Mouse (Mus musculus): ENCODE data around the gene Krt83. TPM values are rescaled to one million over a fixed set of nuclear protein-coding genes. Genes with fewer than 3 reads are reported as not detected.

The Krt83 gene
- polyA plus RNA-seq, 1 experiment, result not detected

DNA sequence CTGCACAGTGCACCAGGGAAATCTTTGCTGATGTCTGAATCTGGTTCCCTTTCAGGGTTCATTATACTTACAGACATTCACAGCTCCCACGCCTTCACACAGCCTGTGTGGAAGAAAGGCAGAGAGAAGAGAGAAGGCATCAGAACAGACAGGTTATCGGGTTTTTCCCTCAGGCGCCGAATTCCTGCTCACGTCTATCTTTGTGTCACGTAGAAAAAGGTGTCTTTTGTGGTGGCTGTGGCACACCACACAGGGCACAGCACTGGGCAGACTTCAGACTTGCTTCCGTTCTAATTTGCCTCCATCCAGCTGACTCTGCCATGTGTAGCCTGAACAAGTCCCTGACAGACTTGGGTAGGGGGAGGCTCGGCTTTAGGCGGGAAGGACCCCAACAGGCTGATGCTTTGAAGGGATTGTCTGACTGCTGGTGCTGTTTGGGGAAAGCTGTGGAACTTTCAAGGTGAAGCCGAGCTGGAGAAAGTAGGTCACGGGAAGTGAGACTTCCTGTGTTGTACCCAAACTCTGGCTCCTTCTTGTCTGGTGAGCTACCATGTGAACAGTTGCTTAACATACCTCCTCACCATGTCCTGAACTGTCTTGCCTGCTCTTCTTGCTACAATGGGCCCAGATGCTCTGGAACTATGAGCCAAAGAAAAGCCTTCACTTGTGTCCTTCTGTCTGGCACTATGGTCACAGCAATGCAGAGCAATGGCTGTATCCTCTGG is 5.2 kb downstream of the Krt83 start:
- H3K27ac ChIP-seq (ENCODE audit: insufficient read depth, low read length), result no peak overlapping the region
- no peak for DNase-seq
- TF ChIP-seq POLR2A (IDR thresholded peaks at IDR 0.05; ENCODE audit: borderline replicate concordance, insufficient read depth, low read length) (no peak), CTCF (IDR thresholded peaks at IDR 0.05; ENCODE audit: borderline replicate concordance, insufficient read depth, low read depth, low read length) (no peak)
- no peaks in the 10 kb centered on the region for H3K27me3 ChIP-seq (ENCODE audit: control insufficient read depth, insufficient read depth, low read length)
- no peak overlapping the region for H3K4me3 ChIP-seq (replicated peaks; ENCODE audit: insufficient read depth, low read depth, low read length)
- 88% methylated on average over 11 of the region's 11 CpGs for WGBS
- H3K4me1 ChIP-seq (ENCODE audit: control insufficient read depth, insufficient read depth, low read length), result no peaks in the 10 kb centered on the region

DNA sequence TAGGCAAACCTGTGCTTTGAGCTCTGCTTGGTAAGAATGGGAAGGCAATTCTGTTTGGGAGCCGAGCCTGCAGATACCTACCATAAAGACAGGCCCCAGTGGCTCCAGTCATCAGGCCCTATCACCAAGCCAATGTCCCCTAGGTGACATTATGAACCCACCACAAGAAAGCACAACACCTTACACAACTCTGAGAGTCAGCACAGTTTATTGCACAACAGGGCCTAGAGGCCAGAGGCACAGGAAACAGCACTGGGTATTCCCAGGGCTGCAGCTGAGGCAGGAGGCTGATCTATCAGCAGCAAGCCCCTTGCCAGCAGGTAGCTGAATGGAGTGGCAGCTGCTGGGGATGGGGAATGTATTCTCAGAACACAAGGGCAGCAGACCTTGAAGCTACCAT is 6.4 kb downstream of the Krt83 start:
- Histone ChIP-seq H3K4me3 (replicated peaks; ENCODE audit: insufficient read depth, low read depth, low read length) (no peak overlapping the region), H3K4me1 (ENCODE audit: control insufficient read depth, insufficient read depth, low read length) (no peaks in the 10 kb centered on the region), H3K27me3 (ENCODE audit: control insufficient read depth, insufficient read depth, low read length) (no peaks in the 10 kb centered on the region), H3K27ac (ENCODE audit: insufficient read depth, low read length) (no peak overlapping the region)
- WGBS, result 89% methylated on average over 1 of the region's 1 CpGs
- TF ChIP-seq CTCF (IDR thresholded peaks at IDR 0.05; ENCODE audit: borderline replicate concordance, insufficient read depth, low read depth, low read length), result no peak
- TF ChIP-seq POLR2A (IDR thresholded peaks at IDR 0.05; ENCODE audit: borderline replicate concordance, insufficient read depth, low read length), result no peak
- no peak for DNase-seq

DNA sequence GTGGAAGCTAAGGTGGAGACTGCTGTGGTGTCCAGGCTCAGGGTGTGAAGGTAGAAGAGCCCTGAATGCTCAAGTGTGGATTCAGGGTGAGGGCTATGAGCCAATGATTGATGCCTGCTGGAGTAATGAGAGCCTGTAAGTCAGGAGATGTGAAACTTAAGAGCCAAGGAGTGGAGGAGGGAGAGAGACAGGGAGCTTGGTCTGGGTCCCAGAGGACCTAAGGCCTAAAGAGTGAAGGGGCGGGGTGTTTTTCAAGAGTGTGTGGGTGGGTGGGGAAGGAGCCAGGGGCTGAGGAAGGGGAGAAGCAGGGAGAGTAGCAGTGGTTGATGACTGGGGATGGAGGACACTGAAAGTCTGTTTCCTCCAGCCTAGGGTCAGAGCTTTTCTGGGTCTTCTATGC is 7.7 kb downstream of the Krt83 start:
- 88% methylated on average over 1 of the region's 1 CpGs for WGBS
- no peak overlapping the region for H3K27ac ChIP-seq (ENCODE audit: insufficient read depth, low read length)
- H3K4me1 ChIP-seq (ENCODE audit: control insufficient read depth, insufficient read depth, low read length), result no peaks in the 10 kb centered on the region; the same call in 1 of the 2 replicates
- H3K27me3 ChIP-seq (ENCODE audit: control insufficient read depth, insufficient read depth, low read length), result no peaks in the 10 kb centered on the region
- no peak for DNase-seq
- no peak overlapping the region for H3K4me3 ChIP-seq (replicated peaks; ENCODE audit: insufficient read depth, low read depth, low read length)
- no peak for TF ChIP-seq CTCF (IDR thresholded peaks at IDR 0.05; ENCODE audit: borderline replicate concordance, insufficient read depth, low read depth, low read length)
- no peak for TF ChIP-seq POLR2A (IDR thresholded peaks at IDR 0.05; ENCODE audit: borderline replicate concordance, insufficient read depth, low read length)

DNA sequence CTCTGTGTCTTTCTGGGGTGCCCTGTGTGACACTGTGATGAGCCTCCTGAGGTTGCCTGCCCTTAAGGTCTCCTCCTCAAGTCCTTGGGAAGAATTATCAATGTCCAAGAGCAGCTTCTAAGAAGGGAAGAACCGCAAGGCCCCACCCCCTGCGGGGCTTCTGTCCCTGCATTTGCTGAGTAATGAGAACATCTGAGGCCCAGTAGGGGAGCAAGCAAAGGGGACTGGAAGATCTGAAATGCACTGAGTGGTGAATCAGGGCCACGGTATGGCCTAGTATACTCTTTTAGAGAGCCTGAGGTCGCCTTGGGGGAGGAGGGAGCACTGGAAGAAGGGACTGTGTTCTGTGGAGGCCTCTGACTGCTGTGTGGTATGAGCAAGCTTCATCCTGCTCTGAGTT is 9.3 kb downstream of the Krt83 start:
- Histone ChIP-seq H3K4me3 (replicated peaks; ENCODE audit: insufficient read depth, low read depth, low read length) (no peak overlapping the region), H3K4me1 (ENCODE audit: control insufficient read depth, insufficient read depth, low read length) (no peaks in the 10 kb centered on the region; the same call in 1 of the 2 replicates), H3K27ac (ENCODE audit: insufficient read depth, low read length) (no peak overlapping the region), H3K27me3 (ENCODE audit: control insufficient read depth, insufficient read depth, low read length) (no peaks in the 10 kb centered on the region)
- 44% methylated on average over 4 of the region's 4 CpGs for WGBS
- no peak for DNase-seq
- TF ChIP-seq CTCF (IDR thresholded peaks at IDR 0.05; ENCODE audit: borderline replicate concordance, insufficient read depth, low read depth, low read length) (no peak), POLR2A (IDR thresholded peaks at IDR 0.05; ENCODE audit: borderline replicate concordance, insufficient read depth, low read length) (no peak)

DNA sequence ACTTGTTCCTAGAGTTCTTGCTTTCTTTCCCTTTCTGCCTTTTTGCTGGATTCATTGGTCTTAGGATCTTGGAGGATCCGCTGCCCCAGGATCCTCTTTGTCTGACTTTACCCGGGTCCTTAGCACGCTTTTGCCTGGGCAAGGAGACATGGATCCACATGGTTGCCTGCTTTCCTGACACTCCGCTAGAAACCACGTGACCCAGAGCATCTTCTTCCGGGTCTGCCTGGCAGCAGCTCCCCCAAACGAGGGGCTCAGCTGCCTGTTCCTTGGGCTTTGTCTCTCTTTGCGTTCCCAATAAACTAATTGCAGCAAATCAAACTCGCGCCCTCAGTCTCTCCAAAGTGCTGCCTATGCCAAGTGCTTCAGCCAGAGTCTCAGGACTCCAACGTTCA is 11.6 kb downstream of the Krt83 start:
- DNase-seq, result no peak
- H3K27ac ChIP-seq (ENCODE audit: insufficient read depth, low read length), result no peak overlapping the region
- TF ChIP-seq CTCF (IDR thresholded peaks at IDR 0.05; ENCODE audit: borderline replicate concordance, insufficient read depth, low read depth, low read length) (no peak), POLR2A (IDR thresholded peaks at IDR 0.05; ENCODE audit: borderline replicate concordance, insufficient read depth, low read length) (no peak)
- H3K4me1 ChIP-seq (ENCODE audit: control insufficient read depth, insufficient read depth, low read length), result no peaks in the 10 kb centered on the region; the same call in 1 of the 2 replicates
- WGBS, result 26% methylated on average over 11 of the region's 11 CpGs
- no peaks in the 10 kb centered on the region for H3K27me3 ChIP-seq (ENCODE audit: control insufficient read depth, insufficient read depth, low read length)
- H3K4me3 ChIP-seq (replicated peaks; ENCODE audit: insufficient read depth, low read depth, low read length), result no peak overlapping the region

DNA sequence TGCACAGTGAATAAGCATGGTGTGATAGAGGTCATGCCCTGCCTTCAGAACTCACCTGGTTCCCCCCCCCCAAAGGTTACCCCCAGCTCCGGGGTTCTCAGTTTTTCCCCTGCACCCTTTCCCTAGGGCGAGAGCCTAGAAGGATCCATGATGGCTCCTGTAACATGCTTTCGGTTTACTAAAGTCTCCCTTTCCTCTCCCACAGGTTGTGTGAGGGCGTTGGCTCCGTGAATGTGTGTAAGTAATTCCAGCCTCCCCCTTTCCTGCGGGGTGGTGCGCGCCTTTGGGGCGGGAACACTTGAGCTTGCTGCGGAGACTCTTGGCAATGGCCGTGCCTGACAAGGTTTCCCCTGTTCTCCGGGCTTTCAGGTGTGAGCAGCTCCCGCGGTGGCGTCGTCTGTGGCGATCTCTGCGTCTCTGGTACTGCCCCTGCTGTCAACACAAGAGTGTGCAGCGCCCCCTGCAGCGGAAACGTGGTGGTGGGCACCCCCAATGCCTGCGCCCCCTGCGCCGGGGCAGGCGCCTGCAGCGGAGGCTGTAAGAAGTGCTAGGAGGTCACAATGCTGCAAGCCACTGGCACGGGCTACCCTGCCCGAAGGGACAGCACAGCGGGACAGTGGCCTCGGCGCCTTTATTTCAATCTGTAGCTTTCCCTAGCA is 12.2 kb downstream of the Krt83 start:
- WGBS, result 7% methylated on average over 31 of the region's 31 CpGs
- H3K4me3 ChIP-seq (replicated peaks; ENCODE audit: insufficient read depth, low read depth, low read length), result peak overlapping the region; percentile 39
- H3K27ac ChIP-seq (ENCODE audit: insufficient read depth, low read length), result no peak overlapping the region
- H3K4me1 ChIP-seq (ENCODE audit: control insufficient read depth, insufficient read depth, low read length), result no peaks in the 10 kb centered on the region; the same call in 1 of the 2 replicates
- H3K27me3 ChIP-seq (ENCODE audit: control insufficient read depth, insufficient read depth, low read length), result no peaks in the 10 kb centered on the region
- TF ChIP-seq CTCF (IDR thresholded peaks at IDR 0.05; ENCODE audit: borderline replicate concordance, insufficient read depth, low read depth, low read length) (peak; percentile 45; the same call in 1 of the 2 replicates), POLR2A (IDR thresholded peaks at IDR 0.05; ENCODE audit: borderline replicate concordance, insufficient read depth, low read length) (no peak)
- DNase-seq, result peak; percentile 33 to 36

DNA sequence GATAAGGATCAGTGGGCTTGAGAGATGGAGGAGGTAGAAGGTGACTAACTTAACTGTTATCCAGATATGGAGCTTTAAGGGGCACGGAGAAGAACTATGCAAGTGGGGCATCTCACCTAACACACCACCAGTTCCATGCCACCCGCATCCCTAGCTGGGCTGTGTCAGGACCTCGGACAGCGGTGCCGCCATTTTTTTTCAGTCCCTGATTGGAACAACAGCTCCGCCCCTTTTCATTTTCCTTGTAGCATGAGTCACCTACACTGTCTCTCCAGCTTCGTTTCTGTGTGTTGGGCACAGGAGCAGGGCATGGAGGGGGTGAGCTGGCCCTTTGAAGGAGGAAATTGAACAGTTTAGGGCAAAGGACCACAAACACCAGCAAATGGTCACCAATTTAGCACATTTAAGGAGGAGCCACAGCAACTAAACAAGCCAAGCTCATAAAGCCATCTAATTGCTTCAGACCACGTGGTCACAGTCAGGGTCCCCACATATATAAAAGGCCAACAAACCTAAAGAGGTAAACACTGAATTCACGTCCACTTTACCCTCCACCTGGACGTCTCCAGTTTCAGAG is 18.3 kb downstream of the Krt83 start, which contains the start of gene Krt86:
Gene Krt86 (plus strand): TSS at position 527 of the 577 bp plus-strand sequence.
- WGBS, result 46% methylated on average over 10 of the region's 10 CpGs
- no peak for DNase-seq
- Histone ChIP-seq H3K27me3 (ENCODE audit: control insufficient read depth, insufficient read depth, low read length) (no peaks in the 10 kb centered on the region), H3K27ac (ENCODE audit: insufficient read depth, low read length) (no peak within 1 kb of the TSS), H3K4me3 (replicated peaks; ENCODE audit: insufficient read depth, low read depth, low read length) (no peak within 1 kb of the TSS), H3K4me1 (ENCODE audit: control insufficient read depth, insufficient read depth, low read length) (no peaks in the 10 kb centered on the region)
- TF ChIP-seq POLR2A (IDR thresholded peaks at IDR 0.05; ENCODE audit: borderline replicate concordance, insufficient read depth, low read length), result no peak
- TF ChIP-seq CTCF (IDR thresholded peaks at IDR 0.05; ENCODE audit: borderline replicate concordance, insufficient read depth, low read depth, low read length), result no peak

All from cerebellum, adult 2 months (tissue).